Mouse (Mus musculus) cerebellum, adult 2 months (tissue): ENCODE data around the gene Ntrk2.

Experiments used
- CTCF ChIP-seq: fragments of 200-500 bp; IDR thresholded peaks from 2 replicates; pipeline ENCODE4 v1.5.1; 2011; ENCODE audit warnings: low read depth, mild to moderate bottlenecking, control low read depth, low read length, moderate library complexity, borderline replicate concordance; ENCODE audit not compliant: insufficient read depth
- POLR2A ChIP-seq: fragments of 200-500 bp; IDR thresholded peaks from 2 replicates; pipeline ENCODE4 v1.6.1; 2011; ENCODE audit warnings: low read length, control low read depth, borderline replicate concordance; ENCODE audit not compliant: insufficient read depth

DNA sequence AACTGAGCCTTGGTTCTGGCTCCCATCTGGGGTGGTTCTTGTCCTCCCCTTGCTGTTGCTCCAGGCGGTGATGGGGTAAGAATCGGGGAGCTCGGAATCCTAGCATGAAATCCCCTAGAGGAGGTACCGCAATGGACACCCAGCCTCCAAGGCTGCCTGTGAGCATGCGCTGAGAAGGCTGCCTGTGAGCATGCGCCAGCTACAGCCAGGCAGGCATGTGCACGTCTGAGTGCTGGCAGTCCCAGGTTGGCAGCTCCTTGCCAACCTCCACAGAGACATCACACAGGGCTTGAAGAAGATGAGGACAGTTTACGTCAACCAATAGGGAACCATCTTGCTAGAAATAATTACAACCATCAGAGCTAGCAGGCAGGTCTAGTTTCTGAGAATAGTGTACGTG, 37.5 kb downstream of the Ntrk2 start:
- TF ChIP-seq POLR2A (0 out of 2 replicates have a peak, but pooled peaks have one; percentile 21), CTCF (no peak)
